Mouse (Mus musculus) limb, embryonic 12.5 days (tissue): ENCODE measurements around the gene Mrpl43. TPM values are rescaled to one million over a fixed set of nuclear protein-coding genes. Genes with fewer than 3 reads are reported as not detected.

Source experiments
- ATAC-seq: fragments of 200-750 bp; cut with Nextera tagmentation; 2 replicates; pipeline ENCODE4 v1.8.0; 2017; ENCODE audit warnings: low read depth, moderate TSS enrichment; ENCODE audit not compliant: insufficient number of reproducible peaks, insufficient read depth, low FRiP score, low TSS enrichment
- H3K27ac ChIP-seq: fragments of 300-500 bp; sonication (generic); 2 replicates; pipeline ENCODE4 v1.5.1; 2016; ENCODE audit warnings: mild to moderate bottlenecking, moderate library complexity
- H3K27me3 ChIP-seq: fragments of 300-500 bp; sonication (generic); 2 replicates; pipeline ENCODE4 v1.6.1; 2016; ENCODE audit warnings: mild to moderate bottlenecking, moderate library complexity
- H3K36me3 ChIP-seq: fragments of 300-500 bp; sonication (generic); 2 replicates; pipeline ENCODE4 v1.6.1; 2016; ENCODE audit warnings: mild to moderate bottlenecking, moderate library complexity
- H3K4me1 ChIP-seq: fragments of 300-500 bp; sonication (generic); replicated peaks from 2 replicates; pipeline ENCODE4 v1.6.1; 2016
- H3K4me2 ChIP-seq: fragments of 300-500 bp; sonication (generic); 2 replicates; pipeline ENCODE4 v1.6.1; 2016; ENCODE audit warnings: mild to moderate bottlenecking, moderate library complexity
- H3K4me3 ChIP-seq: fragments of 300-500 bp; sonication (generic); replicated peaks from 2 replicates; pipeline ENCODE4 v1.5.1; 2016; ENCODE audit warnings: mild to moderate bottlenecking
- H3K9ac ChIP-seq: fragments of 300-500 bp; sonication (generic); replicated peaks from 2 replicates; pipeline ENCODE4 v1.6.1; 2016; ENCODE audit warnings: mild to moderate bottlenecking, moderate library complexity
- H3K9me3 ChIP-seq: fragments of 300-500 bp; sonication (generic); 2 replicates; pipeline ENCODE4 v1.6.1; 2016; ENCODE audit warnings: mild to moderate bottlenecking, moderate library complexity
- WGBS: fragments of 180-500 bp; shearing (Covaris S2); methylation state at CpG from one replicate; pipeline ENCODE4 v1.1.7; 2016; 5-methylcytosine and 5-hydroxymethylcytosine counted together
- polyA plus RNA-seq: library from polyadenylated mRNA; unstranded; fragments of >200 nt; fragmentation: Nextera tagmentation; extraction: Ambion mirVana; gene quantifications from 2 replicates; pipeline ENCODE4 v1.2.1, GENCODE M21; 2016

Mrpl43 gene
- polyA plus RNA-seq, 1 experiment from 2014 or later = 77.5 TPM

DNA sequence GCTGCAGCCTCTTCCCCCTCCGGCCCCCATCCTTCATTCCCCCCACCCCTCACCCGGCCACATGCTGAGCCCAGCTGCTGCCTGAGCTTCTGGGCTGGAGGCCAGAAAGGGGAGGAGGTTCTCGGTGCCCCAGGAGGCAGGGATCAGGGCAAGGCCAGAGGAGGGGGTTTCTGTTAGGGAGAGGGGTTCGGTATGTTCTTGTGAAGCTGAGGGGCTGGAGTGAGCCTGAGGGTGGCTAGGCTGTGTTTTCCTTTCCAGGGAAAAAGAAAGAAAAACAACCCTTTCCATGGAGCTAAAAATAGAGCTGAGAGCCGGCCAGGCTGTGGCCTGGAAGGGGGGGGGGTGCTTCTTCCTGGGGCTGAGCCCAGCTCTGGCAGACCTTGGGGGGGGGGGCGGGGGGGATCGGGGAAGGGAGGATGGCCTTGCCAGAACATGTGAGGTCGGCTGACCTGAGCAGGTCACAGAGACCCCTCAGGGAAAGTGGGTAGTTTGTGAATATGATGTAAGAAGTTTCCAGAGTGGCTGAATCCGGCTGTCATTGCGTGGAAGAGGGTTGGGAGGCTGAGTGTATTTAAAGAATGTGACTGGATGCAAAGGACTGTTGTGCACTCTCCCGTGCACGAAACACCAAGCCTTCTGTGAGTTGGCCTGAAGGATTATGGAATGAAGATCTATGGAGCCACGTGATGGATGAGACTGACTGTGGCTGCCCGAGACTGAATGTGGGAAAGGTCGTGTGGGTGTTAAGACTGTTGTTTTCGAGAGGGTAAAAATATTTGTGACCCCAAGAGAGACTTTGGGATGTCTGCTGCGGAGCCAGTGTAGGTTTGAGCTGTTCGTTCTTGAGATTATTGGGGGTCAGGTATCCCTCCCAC is 10.3 kb upstream of the Mrpl43 start:
- peak overlapping the region; percentile 93 for H3K9ac ChIP-seq
- 1% methylated on average over 16 of the region's 18 CpGs for WGBS
- no peaks in the 10 kb centered on the region for H3K27me3 ChIP-seq
- H3K4me1 ChIP-seq = peaks cover 74% of the 10 kb centered on the region
- peak overlapping the region; percentile 83 for H3K4me2 ChIP-seq
- H3K9me3 ChIP-seq = no peaks in the 10 kb centered on the region
- peak overlapping the region; percentile 98 for H3K27ac ChIP-seq
- peak; percentile 18; the same call in 1 of the 2 replicates for ATAC-seq
- H3K4me3 ChIP-seq = peak overlapping the region; percentile 75
- peaks cover 18% of the 10 kb centered on the region for H3K36me3 ChIP-seq

DNA sequence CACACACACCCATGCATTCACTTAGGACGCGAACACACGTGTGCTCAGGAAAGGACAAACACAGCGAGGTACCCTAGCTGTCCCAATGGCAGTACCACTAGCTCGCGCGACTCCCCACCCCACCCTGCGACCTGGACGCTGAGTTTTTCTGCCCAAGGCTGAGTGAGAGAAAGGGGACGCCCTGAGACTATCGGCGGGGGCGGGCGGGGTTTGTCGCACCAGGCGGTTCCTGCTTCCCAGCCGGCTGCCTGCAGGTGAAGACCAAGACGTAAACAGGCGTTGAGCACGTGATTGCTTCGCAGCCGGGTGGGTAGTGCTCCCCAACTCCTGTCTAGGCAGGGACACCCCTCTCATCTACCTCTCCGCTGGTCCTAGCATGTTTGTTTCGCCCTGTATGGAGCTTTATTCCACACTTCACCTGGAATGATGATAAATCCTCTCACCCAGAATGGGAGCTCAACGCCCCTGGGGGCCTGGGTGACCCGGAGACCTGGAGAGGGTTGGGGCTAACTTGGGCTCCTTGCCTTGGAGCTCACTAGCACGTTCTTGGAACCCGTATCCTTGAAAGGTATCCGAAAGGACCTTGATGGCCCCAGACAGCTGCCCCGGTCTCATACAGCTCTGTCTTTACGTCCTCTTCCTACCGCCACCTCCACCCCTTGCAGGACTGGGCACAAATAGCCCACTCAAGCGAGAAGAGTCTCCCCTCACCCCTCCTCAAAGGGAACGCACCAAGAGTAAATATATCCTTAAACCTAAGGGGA is 9.5 kb upstream of the Mrpl43 start:
- no peaks in the 10 kb centered on the region for H3K9me3 ChIP-seq
- ATAC-seq = peak; percentile 11; the same call in 1 of the 2 replicates
- under 1% methylated on average over 34 of the region's 34 CpGs for WGBS
- H3K36me3 ChIP-seq = peaks cover 18% of the 10 kb centered on the region
- H3K9ac ChIP-seq = peak overlapping the region; percentile 93
- H3K27ac ChIP-seq = peak overlapping the region; percentile 98
- peak overlapping the region; percentile 75 for H3K4me3 ChIP-seq
- H3K4me1 ChIP-seq = peaks cover 66% of the 10 kb centered on the region
- peak overlapping the region; percentile 83 for H3K4me2 ChIP-seq
- no peaks in the 10 kb centered on the region for H3K27me3 ChIP-seq

DNA sequence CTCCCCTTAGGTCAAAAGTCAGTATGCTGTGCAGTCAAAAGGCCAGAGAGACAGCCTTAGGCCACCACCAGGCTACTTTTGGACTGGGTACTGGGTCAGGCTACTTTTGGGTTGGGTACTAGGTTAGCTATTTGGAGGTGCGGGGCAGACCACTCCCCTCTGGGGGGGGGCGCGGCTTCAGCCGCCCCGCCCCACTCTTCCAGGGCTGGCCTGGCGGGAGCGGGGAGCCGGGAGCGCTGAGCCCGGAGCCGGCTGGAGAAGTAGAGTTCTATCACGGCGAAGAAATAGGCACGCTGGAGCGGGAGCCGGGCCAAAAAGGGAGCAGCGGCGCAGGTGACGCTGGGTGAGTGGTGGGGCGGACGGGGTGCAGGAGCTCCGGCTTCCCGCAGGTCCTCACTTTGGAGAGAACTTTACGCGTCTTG is 8.8 kb upstream of the Mrpl43 start:
- Histone ChIP-seq H3K9me3 (no peaks in the 10 kb centered on the region), H3K27ac (peak overlapping the region; percentile 98), H3K9ac (peak overlapping the region; percentile 93), H3K4me3 (peak overlapping the region; percentile 75), H3K4me1 (peaks cover 59% of the 10 kb centered on the region), H3K36me3 (peaks cover 22% of the 10 kb centered on the region), H3K4me2 (peak overlapping the region; percentile 83), H3K27me3 (no peaks in the 10 kb centered on the region)
- WGBS = under 1% methylated on average over 25 of the region's 25 CpGs
- peak; percentile 5; the same call in 1 of the 2 replicates for ATAC-seq

DNA sequence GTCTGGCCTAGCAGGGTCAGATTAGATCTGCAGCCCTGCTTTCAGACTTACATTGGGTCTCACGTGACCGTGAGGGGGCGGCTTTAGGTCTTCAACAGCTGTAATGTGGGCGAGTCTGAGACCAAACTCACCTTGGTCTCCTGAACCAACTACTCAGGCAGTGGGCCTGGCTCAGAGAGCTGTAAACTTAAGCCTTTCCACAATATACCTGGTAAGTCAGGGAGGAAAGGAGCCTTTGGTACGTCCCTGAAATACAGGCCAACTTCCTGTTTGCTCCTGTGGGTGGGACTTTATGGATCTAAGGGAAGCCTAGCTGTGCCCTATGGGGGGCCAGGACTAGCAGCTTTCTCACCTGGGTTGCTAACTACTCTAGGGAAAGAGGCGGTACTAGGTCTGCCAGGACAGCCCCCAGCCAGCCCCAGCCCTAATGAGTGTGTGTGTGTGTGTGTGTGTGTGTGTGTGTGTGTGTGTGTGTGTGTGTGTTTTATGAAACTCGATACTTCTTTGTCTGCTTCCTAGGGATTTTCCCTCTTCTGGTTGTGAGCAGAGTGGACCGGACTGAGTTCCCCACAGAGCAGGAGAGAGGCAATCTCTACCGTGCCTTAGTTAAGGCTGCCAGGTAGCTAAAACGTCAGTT is 8.2 kb upstream of the Mrpl43 start, which contains the start of gene Lzts2:
TSS of gene Lzts2 (plus strand) at position 80 of the 637 bp plus-strand sequence.
- H3K27me3 ChIP-seq = no peaks in the 10 kb centered on the region
- peak within 1 kb of the TSS; percentile 98 for H3K27ac ChIP-seq
- no peak for ATAC-seq
- H3K36me3 ChIP-seq = peaks cover 27% of the 10 kb centered on the region
- H3K9ac ChIP-seq = peak within 1 kb of the TSS; percentile 93
- 2% methylated on average over 10 of the region's 10 CpGs for WGBS
- H3K4me1 ChIP-seq = peaks cover 53% of the 10 kb centered on the region
- H3K4me2 ChIP-seq = peak within 1 kb of the TSS; percentile 83
- H3K9me3 ChIP-seq = no peaks in the 10 kb centered on the region
- H3K4me3 ChIP-seq = peak within 1 kb of the TSS; percentile 75

DNA sequence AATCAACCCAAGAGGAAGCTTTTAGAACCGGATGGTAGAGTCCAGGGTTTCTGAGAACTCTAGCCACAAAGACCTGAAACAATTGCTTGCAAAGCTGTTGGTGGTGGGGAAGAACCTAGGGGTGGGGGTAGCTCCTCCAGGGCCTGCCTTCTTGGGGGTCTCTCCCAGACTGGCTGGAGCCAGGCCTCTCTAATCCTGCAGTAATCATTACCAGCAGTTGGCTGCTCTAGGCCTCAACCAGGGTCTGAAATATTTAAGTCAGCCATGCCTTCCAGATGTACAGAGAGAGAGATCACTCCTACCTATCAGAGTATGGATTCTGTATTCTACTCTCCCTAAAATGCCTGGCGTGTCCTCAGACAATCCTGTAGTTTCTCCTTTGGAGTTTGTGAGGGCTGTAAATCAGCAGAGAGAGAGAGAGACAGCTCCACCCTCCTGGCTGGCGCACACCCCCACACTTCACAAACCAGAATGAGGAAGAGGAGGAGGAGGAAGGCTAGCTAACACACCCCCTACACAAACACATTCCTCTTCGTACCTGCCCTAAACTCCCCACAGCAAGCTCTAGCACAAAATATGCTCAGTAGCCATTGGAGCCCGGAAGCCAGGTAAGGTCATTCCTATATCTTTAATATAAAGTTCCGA is 7.5 kb upstream of the Mrpl43 start:
- peak overlapping the region; percentile 83 for H3K4me2 ChIP-seq
- H3K27ac ChIP-seq = peak overlapping the region; percentile 98
- H3K9me3 ChIP-seq = no peaks in the 10 kb centered on the region
- H3K4me3 ChIP-seq = peak overlapping the region; percentile 75; the same call in 1 of the 2 replicates
- 35% methylated on average over 6 of the region's 6 CpGs for WGBS
- peak overlapping the region; percentile 42; the same call in 1 of the 2 replicates for H3K9ac ChIP-seq
- H3K36me3 ChIP-seq = peaks cover 32% of the 10 kb centered on the region
- ATAC-seq = no peak
- peaks cover 49% of the 10 kb centered on the region for H3K4me1 ChIP-seq
- no peaks in the 10 kb centered on the region for H3K27me3 ChIP-seq

DNA sequence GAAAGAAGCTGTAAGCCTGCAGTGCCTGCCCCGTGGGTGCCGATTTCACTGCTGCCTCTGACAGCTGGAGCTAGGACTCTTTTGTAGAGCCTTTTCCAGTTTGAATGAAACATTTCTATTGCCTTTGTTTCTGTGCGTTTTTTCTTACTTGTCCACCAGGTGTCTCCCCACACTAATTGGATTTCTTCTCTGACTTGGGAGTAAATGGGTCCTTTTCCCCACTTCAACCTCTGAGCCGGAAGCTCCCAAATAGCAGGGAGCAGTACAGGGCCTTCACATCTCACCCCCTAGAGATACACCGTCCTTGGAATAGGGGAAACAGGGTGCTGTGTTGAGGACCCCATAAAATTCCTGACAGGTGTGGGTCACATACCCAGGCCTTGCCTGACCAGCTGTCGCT is 6.4 kb upstream of the Mrpl43 start:
- WGBS = 35% methylated on average over 6 of the region's 6 CpGs
- H3K9ac ChIP-seq = no peak overlapping the region; the same call in 1 of the 2 replicates
- no peaks in the 10 kb centered on the region for H3K9me3 ChIP-seq
- peaks cover 41% of the 10 kb centered on the region for H3K36me3 ChIP-seq
- no peak overlapping the region for H3K4me3 ChIP-seq
- H3K4me2 ChIP-seq = 0 out of 2 replicates have a peak overlapping the region, but pooled peaks have one; percentile 10
- H3K27me3 ChIP-seq = no peaks in the 10 kb centered on the region
- H3K4me1 ChIP-seq = peaks cover 48% of the 10 kb centered on the region
- H3K27ac ChIP-seq = peak overlapping the region; percentile 98
- ATAC-seq = no peak

DNA sequence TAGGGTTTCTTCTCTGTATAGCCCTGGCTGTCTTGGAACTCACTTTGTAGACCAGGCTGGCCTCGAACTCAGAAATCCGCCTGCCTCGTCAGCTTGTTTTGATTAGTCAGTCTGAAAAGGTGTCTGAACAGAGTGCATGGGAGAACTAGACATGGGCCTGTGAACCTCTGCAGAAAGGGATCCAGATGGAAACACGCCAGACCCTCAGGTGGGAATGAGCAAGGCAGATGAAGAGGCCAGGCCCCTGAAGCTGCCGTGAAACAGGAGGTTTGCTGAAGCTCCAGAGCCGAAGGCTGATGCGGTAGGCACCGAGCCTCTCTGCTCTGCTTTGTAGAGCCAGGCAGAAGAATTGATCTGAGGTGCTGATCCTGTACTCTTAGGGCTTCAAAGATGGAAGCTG is 6.0 kb upstream of the Mrpl43 start:
- ATAC-seq = no peak
- Histone ChIP-seq H3K27ac (peak overlapping the region; percentile 98), H3K4me2 (0 out of 2 replicates have a peak overlapping the region, but pooled peaks have one; percentile 10), H3K27me3 (no peaks in the 10 kb centered on the region), H3K9me3 (no peaks in the 10 kb centered on the region), H3K4me1 (peaks cover 52% of the 10 kb centered on the region), H3K36me3 (peaks cover 41% of the 10 kb centered on the region), H3K4me3 (no peak overlapping the region), H3K9ac (no peak overlapping the region; the same call in 1 of the 2 replicates)
- WGBS = 70% methylated on average over 8 of the region's 8 CpGs

DNA sequence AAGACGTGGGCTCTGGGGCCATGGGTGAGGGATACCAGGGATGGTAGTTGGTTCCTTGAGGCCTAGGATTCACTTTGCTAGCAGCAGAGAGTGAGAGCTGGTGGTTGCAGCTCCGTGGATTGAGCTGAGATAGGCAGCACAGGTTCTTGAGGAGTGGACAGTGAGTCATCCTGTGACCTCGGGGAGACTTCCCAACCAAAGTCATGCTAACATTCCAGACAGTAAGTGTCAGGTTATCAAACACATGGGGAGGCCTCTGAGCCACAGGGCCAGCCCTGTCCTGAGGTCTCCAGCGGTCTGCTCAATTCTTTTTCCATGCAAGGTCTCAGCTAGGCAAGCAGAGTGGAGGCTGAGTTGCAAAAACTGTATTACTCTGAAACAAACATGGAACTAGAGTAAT is 4.4 kb upstream of the Mrpl43 start:
- Histone ChIP-seq H3K4me3 (no peak overlapping the region), H3K4me1 (peaks cover 42% of the 10 kb centered on the region), H3K27me3 (no peaks in the 10 kb centered on the region), H3K4me2 (no peak overlapping the region), H3K36me3 (peaks cover 41% of the 10 kb centered on the region), H3K9me3 (no peaks in the 10 kb centered on the region), H3K9ac (no peak overlapping the region), H3K27ac (no peak overlapping the region)
- no peak for ATAC-seq
- 89% methylated on average over 4 of the region's 4 CpGs for WGBS

DNA sequence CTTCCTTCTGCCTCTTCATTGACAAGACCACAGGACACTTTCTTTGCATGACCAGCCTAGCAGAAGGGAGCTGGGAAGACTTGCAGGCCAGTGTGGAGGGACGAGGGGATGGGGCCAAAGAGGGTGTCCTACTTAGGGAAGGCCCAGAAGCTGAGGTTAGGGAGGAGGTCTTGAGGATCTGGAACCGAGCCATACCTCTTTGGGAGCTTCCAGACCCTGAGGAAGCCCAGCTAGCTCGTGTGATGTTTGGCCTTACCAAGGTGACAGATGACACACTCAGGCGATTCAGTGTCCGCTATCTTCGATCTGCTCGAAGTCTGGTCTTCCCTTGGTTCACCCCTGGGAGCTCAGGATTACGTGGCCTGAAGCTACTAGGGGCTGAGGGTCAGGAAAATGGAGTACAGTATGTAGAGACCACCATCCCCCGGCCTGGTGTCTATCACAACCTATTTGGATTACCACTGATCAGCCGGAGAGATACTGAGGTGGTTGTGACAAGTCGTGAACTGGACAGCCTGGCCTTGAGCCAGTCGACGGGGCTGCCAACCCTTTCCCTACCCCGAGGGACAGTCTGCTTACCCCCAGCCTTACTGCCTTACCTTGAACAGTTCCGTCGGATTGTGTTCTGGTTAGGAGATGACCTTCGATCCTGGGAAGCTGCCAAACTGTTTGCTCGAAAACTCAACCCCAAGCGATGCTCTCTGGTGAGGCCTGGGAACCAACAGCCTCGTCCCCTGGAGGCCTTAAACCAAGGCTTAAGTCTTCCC is 1.4 kb upstream of the Mrpl43 start:
- Histone ChIP-seq H3K9me3 (no peaks in the 10 kb centered on the region), H3K27ac (no peak overlapping the region), H3K9ac (peak overlapping the region; percentile 76; the same call in 1 of the 2 replicates), H3K4me1 (peaks cover 26% of the 10 kb centered on the region), H3K4me2 (peak overlapping the region; percentile 97), H3K36me3 (peaks cover 67% of the 10 kb centered on the region), H3K4me3 (peak overlapping the region; percentile 72), H3K27me3 (no peaks in the 10 kb centered on the region)
- WGBS = 91% methylated on average over 20 of the region's 20 CpGs
- no peak for ATAC-seq

DNA sequence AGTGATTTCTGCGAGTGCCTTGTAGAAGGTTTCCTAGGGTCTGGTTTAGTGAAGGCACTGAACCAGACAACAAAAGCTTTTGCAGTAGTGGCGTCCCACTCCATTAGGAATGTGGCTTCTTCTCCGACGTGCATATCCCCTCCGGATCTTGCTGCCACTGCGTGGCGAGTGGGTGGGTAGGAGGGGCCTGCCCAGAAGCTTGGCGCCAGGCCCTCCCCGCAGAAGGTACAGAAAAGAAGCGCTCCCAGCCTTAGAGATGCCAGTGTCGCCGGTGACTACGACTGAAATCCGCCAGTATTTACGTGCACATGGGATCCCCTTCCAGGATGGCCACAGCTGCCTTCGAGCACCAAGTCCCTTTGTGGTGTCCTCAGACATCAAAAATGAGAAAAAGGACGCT is 779 bp upstream of the Mrpl43 start:
- Histone ChIP-seq H3K4me1 (peaks cover 21% of the 10 kb centered on the region), H3K9me3 (no peaks in the 10 kb centered on the region), H3K4me3 (peak overlapping the region; percentile 72), H3K27me3 (no peaks in the 10 kb centered on the region), H3K4me2 (peak overlapping the region; percentile 97), H3K36me3 (peaks cover 71% of the 10 kb centered on the region), H3K9ac (peak overlapping the region; percentile 76), H3K27ac (peak overlapping the region; percentile 75)
- no peak for ATAC-seq
- 49% methylated on average over 17 of the region's 17 CpGs for WGBS
